Comparison of ENCODE assay signal across 17 mouse cellular contexts in genomic region chr17:78766084-78766483, GRCm38 (mm10). TPM values are rescaled to one million over a fixed set of nuclear protein-coding genes. Genes with fewer than 3 reads are reported as not detected.
DNase-seq lines count a peak whose midpoint lies in the region; TF ChIP-seq lines count a peak whose summit lies in the region.
"Had no signal": no experiment of that assay in that cellular context is flagged by ENCODE, and none has a peak within 500 bp of the region (broad histone marks: within the 10 kb centered on the region; RNA-seq: fewer than 3 reads in every experiment).

No protein-coding gene starts in this region.

- dilution Hi-C loops in CH12.LX (cut with MboI; ENCODE audit: extremely low pct_ligation_motif_present, extremely low pct_unique_long_range_greater_than_20kb, low sequenced_read_pairs): no loop called here

- no peak for TF ChIP-seq CTCF in CH12.LX (conservative IDR thresholded peaks at IDR 0.05 in 1 of 2, IDR thresholded peaks at IDR 0.05 in 1 of 2; ENCODE audit: low read depth in 2 of 2, low read length in 2 of 2)

- in situ Hi-C loops in CH12.LX (cut with MboI; ENCODE audit: low pct_ligation_motif_present, low pct_unique_long_range_greater_than_20kb, low sequenced_read_pairs): no loop called here

- no peak overlapping the region for H3K9ac ChIP-seq in CH12.LX (ENCODE audit: insufficient read depth, low read depth)

- H3K79me2 ChIP-seq in CH12.LX (replicated peaks; ENCODE audit: control insufficient read depth, extremely low read depth, insufficient read depth, poor library complexity, severe bottlenecking): no peaks in the 10 kb centered on the region

- no peaks in the 10 kb centered on the region for H3K27me3 ChIP-seq in heart, embryonic 10.5 days (ENCODE audit: insufficient read depth, poor library complexity, severe bottlenecking)
- H3K27me3 ChIP-seq in CH12.LX (replicated peaks): no peaks in the 10 kb centered on the region
- H3K27me3 ChIP-seq: Patski had no signal

- peak; percentile 83 for DNase-seq in heart, adult 11 months
- no peak for DNase-seq in heart, embryonic 10.5 days (ENCODE audit: low spot score)
- peak; percentile 23 for DNase-seq in CH12.LX (ENCODE audit: extremely low read depth)
- no peak for DNase-seq in left cerebral cortex, adult 18-20 months (ENCODE audit: low spot score in 2 of 2)
- DNase-seq: adrenal gland, adult 2 months; adrenal gland, adult 8-10 months; adrenal gland, postnatal 10 days; adrenal gland, postnatal 14 days; adrenal gland, postnatal 25 days; adrenal gland, postnatal 36 days; B cell, adult 2 months; cerebellum, adult 11 months; cerebellum, adult 11-12 months; cerebellum, adult 18-20 months; cerebellum, adult 2 months had no signal

- no peak overlapping the region for H3K4me3 ChIP-seq in heart, embryonic 10.5 days
- no peak overlapping the region for H3K4me3 ChIP-seq in CH12.LX (replicated peaks in 1 of 3; ENCODE audit: low read depth in 2 of 3, low read length in 2 of 3, poor library complexity in 1 of 3)

- no peak overlapping the region for H3K27ac ChIP-seq in heart, embryonic 10.5 days
- no peak overlapping the region for H3K27ac ChIP-seq in CH12.LX (ENCODE audit: insufficient read depth, low read depth)

- 86% methylated on average over 7 of the region's 7 CpGs for WGBS in heart, embryonic 10.5 days

- H3K36me3 ChIP-seq in heart, embryonic 10.5 days: peaks cover 34% of the 10 kb centered on the region
- peaks cover 24 to 58% of the 10 kb centered on the region in 2 experiments for H3K36me3 ChIP-seq in CH12.LX (replicated peaks in 1 of 2; ENCODE audit: control insufficient read depth in 1 of 2, insufficient read depth in 1 of 2, low read length in 1 of 2)

- H3K4me1 ChIP-seq in heart, embryonic 10.5 days: peaks cover 38% of the 10 kb centered on the region
- H3K4me1 ChIP-seq in CH12.LX (ENCODE audit: control insufficient read depth in 1 of 2, insufficient read depth in 2 of 2): peaks cover 2 to 47% of the 10 kb centered on the region in 2 experiments; a peak in 2 of 4 replicates

- no peak for TF ChIP-seq POLR2A in CH12.LX (IDR thresholded peaks at IDR 0.05; ENCODE audit: low read depth, low read length)

- H3K9me3 ChIP-seq in heart, embryonic 10.5 days: no peaks in the 10 kb centered on the region
- no peaks in the 10 kb centered on the region for H3K9me3 ChIP-seq in CH12.LX (replicated peaks; ENCODE audit: low read length)
- H3K9me3 ChIP-seq: G1E had no signal

- TF ChIP-seq EP300 in CH12.LX (IDR thresholded peaks at IDR 0.05; ENCODE audit: low read length): no peak

- no peak for TF ChIP-seq RAD21 in CH12.LX (IDR thresholded peaks at IDR 0.05; ENCODE audit: low read depth, low read length)

- H3K4me2 ChIP-seq in CH12.LX (ENCODE audit: insufficient read depth, low read depth, poor library complexity, severe bottlenecking): no peak overlapping the region

TF ChIP-seq in CH12.LX, 34 proteins besides CTCF, POLR2A, EP300 and RAD21:
- TF ChIP-seq TBP (conservative IDR thresholded peaks at IDR 0.05; ENCODE audit: low read depth, low read length) (no peak), ETS1 (conservative IDR thresholded peaks at IDR 0.05; ENCODE audit: low read depth, low read length) (peak; percentile 31), ZC3H11A (IDR thresholded peaks at IDR 0.05; ENCODE audit: low read depth, low read length) (no peak), E2F4 (IDR thresholded peaks at IDR 0.05; ENCODE audit: insufficient replicate concordance, low read depth, low read length) (no peak), MEF2A (IDR thresholded peaks at IDR 0.05; ENCODE audit: borderline replicate concordance, low read depth, low read length) (no peak), NRF1 (IDR thresholded peaks at IDR 0.05; ENCODE audit: low read depth, low read length) (no peak), MYC (IDR thresholded peaks at IDR 0.05; ENCODE audit: low read depth, low read length) (no peak), BHLHE40 (IDR thresholded peaks at IDR 0.05; ENCODE audit: low read depth, low read length) (peak; percentile 57; the same call in 1 of the 2 replicates), MAZ (IDR thresholded peaks at IDR 0.05; ENCODE audit: low read depth, low read length) (no peak)

RNA-seq across cellular contexts. Expression of gene Strn, which starts 29.1 kb away (rescaled TPM):
- polyA plus RNA-seq in heart, embryonic 10.5 days (2016; fragmentation: Nextera tagmentation; extraction: Ambion mirVana): 8.5 and 12.6 TPM in 2 replicates
- total RNA-seq in CH12.LX (2012; rRNA removed) (12.3 and 12.4 TPM in 2 replicates), CH12.LX (2014; rRNA removed) (9.9 and 10.5 TPM in 2 replicates)
- 12.7 and 14.3 TPM in 2 replicates for polyA plus RNA-seq in CH12.LX (2012; ENCODE audit: insufficient read length, low read depth)
- total RNA-seq in left cerebral cortex, adult 18-20 months (2021): 10 to 100 TPM; 58.8 to 68.7 TPM

Comparison
In these comparisons a context has a peak if more than half of its experiments do, and no peak if none do; other contexts are left out.
1. DNase-seq: peak in heart, adult 11 months (single experiment) and CH12.LX (single experiment); none in heart, embryonic 10.5 days (single experiment) and left cerebral cortex, adult 18-20 months (0 of 2).
2. RNA of gene Strn, which starts 29.1 kb away (total RNA-seq): 58.8 to 68.7 TPM in left cerebral cortex, adult 18-20 months; 9.9 to 12.4 TPM in CH12.LX; every median in the first group is over 4 times any median in the second.